Mouse (Mus musculus): ENCODE data around the gene Nbl1. TPM values are rescaled to one million over a fixed set of nuclear protein-coding genes. Genes with fewer than 3 reads are reported as not detected.

The Nbl1 gene
- total RNA-seq, 2 experiments from 2014 or later = 75.6 to 90.6 TPM

DNA sequence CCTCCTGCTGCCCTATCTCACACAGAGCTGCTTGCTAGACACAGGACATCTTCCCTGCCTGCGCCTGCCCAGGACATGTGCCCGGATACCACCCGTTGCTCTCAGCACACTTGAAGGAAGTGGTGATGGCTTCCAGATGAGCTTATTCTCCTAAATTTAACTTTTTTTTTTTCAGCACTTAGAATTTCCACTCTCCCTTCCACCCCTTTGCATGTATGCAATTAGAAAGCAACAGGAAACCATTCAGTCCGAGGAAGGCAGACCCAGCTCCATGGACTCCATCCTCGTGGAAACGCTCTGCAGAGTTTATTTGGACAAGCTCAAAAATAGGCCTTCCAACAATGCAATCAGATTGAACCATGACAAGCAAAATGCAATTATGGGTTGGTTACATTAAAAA is 8.8 kb upstream of the Nbl1 start:
- DNase-seq (ENCODE audit: extremely low spot score in 1 of 2, low spot score in 1 of 2) = no peak

DNA sequence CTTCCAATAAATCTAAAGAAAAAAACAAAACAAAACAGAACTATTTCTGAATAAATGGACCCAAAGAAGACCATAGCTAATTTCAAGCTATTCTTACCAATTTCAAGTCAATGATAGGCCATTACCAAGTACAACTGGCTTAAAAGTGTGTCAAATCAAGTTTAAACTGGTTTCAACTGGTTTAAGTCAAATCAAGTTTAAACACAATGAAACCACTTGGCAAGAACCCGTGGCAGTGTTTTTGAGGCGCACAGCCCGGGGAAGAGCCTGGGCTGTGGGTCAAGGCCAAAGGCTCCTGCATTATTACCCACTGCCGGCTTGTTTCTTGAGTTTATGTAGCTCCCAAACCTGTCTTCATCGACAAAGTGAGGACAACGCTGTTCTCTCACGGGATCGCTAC is 7.5 kb upstream of the Nbl1 start:
- no peak for DNase-seq (ENCODE audit: extremely low spot score in 1 of 2, low spot score in 1 of 2)

- DNase-seq (ENCODE audit: extremely low spot score in 1 of 2, low spot score in 1 of 2) = no peak
These were observed 3.4 kb upstream of the Nbl1 start for GRCm38 (mm10) chr4:139096201-139096600.

DNA sequence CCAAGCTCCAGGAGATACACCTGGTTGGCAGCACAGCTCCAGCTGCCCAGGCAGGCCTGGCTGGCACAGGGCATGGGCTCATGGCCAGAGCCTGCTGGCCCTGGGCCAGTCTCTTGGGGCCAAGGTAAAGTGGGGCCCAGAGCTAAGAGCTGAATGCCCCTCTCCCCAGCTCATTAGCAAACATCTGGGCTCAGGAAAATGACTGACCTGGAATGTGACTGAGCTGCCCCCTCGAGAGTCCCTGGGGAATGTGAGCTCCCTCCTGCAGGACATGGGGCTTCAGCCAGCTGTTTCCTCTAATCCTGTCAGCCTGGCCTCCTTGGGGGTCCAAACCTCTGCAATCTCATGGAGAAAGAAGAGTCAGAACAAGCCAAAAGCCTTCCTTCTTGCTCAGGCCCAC is 2.6 kb upstream of the Nbl1 start:
- no peak for DNase-seq (ENCODE audit: extremely low spot score in 1 of 2, low spot score in 1 of 2)

GRCm38 (mm10) chr4:139093196-139093530 is 370 bp upstream of the Nbl1 start:
- DNase-seq (ENCODE audit: extremely low spot score in 1 of 2, low spot score in 1 of 2) = no peak

GRCm38 (mm10) chr4:139091478-139092355 is 1.1 kb downstream of the Nbl1 start:
- no peak for DNase-seq (ENCODE audit: extremely low spot score in 1 of 2, low spot score in 1 of 2)

DNA sequence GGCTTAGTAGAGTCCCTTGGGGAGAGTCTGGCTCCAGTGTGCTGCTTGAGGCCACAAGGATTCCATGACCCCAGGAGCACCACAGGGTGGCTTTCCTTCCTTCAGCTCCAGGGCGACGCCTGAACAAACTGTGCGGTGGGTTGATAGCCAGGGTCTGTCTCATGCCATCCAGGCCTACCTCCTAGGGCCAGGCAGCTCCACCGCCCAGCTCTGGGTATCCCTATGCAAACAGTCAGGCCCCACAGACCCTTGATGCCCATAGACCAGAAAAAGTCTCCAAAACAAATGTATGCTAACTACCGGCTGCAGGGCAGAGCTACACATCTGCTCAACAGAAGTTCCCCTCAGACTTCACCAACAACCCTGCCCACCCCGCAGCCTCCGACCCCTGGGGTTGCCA is 1.7 kb downstream of the Nbl1 start:
- DNase-seq (ENCODE audit: extremely low spot score in 1 of 2, low spot score in 1 of 2) = no peak

- DNase-seq (ENCODE audit: extremely low spot score in 1 of 2, low spot score in 1 of 2) = no peak
These were observed 2.4 kb downstream of the Nbl1 start for GRCm38 (mm10) chr4:139090303-139090940.

GRCm38 (mm10) chr4:139088982-139089671 is 3.7 kb downstream of the Nbl1 start:
- DNase-seq (ENCODE audit: extremely low spot score in 1 of 2, low spot score in 1 of 2) = no peak

DNA sequence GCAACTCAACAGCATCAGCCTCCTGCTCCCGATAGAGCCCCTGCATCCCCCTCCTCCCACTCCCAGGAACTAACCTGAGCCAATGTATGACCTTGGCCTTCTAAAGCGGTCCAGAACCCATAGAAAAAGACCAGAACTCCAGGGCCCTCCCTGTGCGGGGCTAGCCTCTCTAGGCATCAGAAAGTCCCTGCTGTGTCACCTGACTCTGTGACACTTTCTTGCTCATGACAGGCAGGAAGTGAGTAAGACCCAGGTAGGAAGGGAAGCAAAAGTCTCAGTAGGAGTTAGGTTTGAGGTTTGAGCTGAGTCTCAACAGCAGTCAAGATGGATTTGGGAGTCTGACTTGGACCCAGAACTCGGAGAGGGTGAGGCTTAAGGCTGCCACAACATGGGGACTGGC is 5.8 kb downstream of the Nbl1 start:
- DNase-seq (ENCODE audit: extremely low spot score in 1 of 2, low spot score in 1 of 2) = no peak

DNA sequence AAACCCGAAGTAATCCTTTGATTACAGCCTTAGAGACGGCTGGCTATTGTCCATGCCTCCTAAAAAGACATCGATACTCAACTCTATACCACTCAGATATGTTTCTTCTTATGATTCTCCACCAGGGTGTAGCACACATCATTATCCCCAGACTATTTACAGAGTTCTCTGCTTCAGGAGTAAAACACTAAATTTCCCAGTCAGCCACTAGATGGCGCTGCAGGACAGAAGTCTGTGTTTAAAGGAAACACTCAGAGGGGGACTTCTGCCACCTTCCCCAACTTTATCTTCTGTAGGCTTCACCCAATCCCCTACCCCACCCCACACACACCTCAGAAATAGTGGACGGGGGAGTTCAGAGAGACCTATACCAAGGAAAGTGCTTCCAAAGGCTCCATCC is 6.8 kb downstream of the Nbl1 start:
- peak; percentile 81 to 98 for DNase-seq (ENCODE audit: extremely low spot score in 1 of 2, low spot score in 1 of 2)

GRCm38 (mm10) chr4:139085337-139085736 is 7.5 kb downstream of the Nbl1 start:
- DNase-seq (ENCODE audit: extremely low spot score in 1 of 2, low spot score in 1 of 2) = no peak

- DNase-seq (ENCODE audit: extremely low spot score in 1 of 2, low spot score in 1 of 2) = no peak
These were observed 9.8 kb downstream of the Nbl1 start for GRCm38 (mm10) chr4:139082790-139083564.

GRCm38 (mm10) chr4:139081270-139081931 is 11.4 kb downstream of the Nbl1 start:
- DNase-seq (ENCODE audit: extremely low spot score in 1 of 2, low spot score in 1 of 2) = peak in 1 of 2 experiments; percentile 37

GRCm38 (mm10) chr4:139080259-139080658 is 12.5 kb downstream of the Nbl1 start:
- no peak for DNase-seq (ENCODE audit: extremely low spot score in 1 of 2, low spot score in 1 of 2)

GRCm38 (mm10) chr4:139079439-139079838 is 13.4 kb downstream of the Nbl1 start:
- no peak for DNase-seq (ENCODE audit: extremely low spot score in 1 of 2, low spot score in 1 of 2)

DNA sequence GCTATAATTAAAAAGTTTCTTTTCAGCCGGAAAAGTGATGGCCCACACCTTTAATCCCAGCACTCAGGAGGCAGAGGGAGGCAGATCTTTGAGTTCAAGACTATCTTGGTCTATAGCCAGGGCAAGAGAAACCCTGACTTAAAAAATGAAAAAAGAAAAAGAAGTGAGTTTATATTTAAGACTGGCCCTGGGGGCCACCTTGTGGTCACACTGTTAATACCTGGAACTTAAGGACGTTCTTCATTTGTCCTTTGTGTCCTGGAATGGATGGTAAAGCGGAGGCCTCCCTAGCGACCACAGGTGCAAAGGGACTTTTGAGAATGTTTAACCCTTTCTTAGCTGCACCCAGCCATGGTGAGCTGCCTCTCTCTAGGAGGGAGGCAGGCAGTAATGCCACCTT is 14.1 kb downstream of the Nbl1 start:
- no peak for DNase-seq (ENCODE audit: extremely low spot score in 1 of 2, low spot score in 1 of 2)

GRCm38 (mm10) chr4:139078313-139078712 is 14.5 kb downstream of the Nbl1 start:
- DNase-seq (ENCODE audit: extremely low spot score in 1 of 2, low spot score in 1 of 2) = no peak

DNA sequence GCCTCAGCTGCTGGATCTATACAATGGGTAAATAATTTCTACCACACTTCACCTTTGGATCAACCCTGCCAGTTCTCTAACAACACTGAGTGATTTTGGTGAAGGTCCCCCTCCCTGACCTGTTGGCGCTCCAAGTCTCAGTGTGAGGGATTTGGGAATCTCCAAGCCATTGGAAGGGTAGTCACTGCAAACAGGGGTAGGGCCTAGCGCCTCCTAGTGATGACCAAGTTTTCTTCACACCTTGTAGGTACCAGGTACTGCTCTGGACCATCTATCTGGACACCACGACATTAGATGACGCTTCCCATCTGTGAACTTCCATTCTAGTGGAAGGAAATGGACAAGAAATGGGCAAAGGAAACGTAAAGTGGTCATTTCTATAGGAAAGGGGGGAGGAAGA is 16.9 kb downstream of the Nbl1 start:
- no peak for DNase-seq (ENCODE audit: extremely low spot score in 1 of 2, low spot score in 1 of 2)

- peak in 1 of 2 experiments; percentile 43 for DNase-seq (ENCODE audit: extremely low spot score in 1 of 2, low spot score in 1 of 2)
These were observed 17.6 kb downstream of the Nbl1 start, which contains the start of gene Htr6 for GRCm38 (mm10) chr4:139075041-139075711. Htr6 (minus strand) TSS chr4:139075570.
